ENCODE assay signal across 19 mouse cellular contexts in the genomic region with DNA sequence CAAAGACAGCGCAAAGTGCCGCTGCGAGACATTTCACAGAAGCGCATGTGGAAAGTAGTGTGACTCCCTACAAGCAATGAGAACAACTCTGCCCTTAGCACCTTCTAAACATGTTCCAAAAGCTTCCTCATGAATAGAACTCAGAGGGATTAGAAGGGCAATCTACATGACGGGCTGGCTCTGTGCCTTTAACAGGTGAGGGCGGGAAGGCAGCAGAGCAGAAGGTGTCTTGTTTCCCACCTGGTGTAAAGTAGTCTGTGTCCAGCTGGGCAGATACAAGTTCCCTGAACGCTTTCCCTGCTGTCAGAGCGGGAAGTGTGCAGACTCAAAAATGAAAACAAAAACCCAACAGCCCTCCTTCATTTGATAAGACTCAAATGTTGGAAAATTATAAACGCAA.
DNase-seq lines count a peak whose midpoint lies in the region; ATAC-seq and TF ChIP-seq lines count a peak whose summit lies in the region.
"Had no signal": no experiment of that assay in that cellular context is flagged by ENCODE, and none has a peak within 500 bp of the region (broad histone marks: within the 10 kb centered on the region; RNA-seq: fewer than 3 reads in every experiment).

No protein-coding gene starts in this region.

- peaks cover 71% of the 10 kb centered on the region for H3K36me3 ChIP-seq in G1E (replicated peaks)
- H3K36me3 ChIP-seq: embryonic facial prominence, embryonic 13.5 days; heart, embryonic 15.5 days; limb, embryonic 12.5 days had no signal

- H3K4me3 ChIP-seq in G1E (ENCODE audit: low read depth, low read length), result peak overlapping the region; percentile 15; the same call in 1 of the 2 replicates
- H3K4me3 ChIP-seq: embryonic facial prominence, embryonic 13.5 days; heart, embryonic 15.5 days; layer of hippocampus, adult 2 months; limb, embryonic 12.5 days had no signal

- no peak for TF ChIP-seq CTCF in G1E (IDR thresholded peaks at IDR 0.05; ENCODE audit: low read depth, low read length)

- no peaks in the 10 kb centered on the region for H3K27me3 ChIP-seq in G1E (ENCODE audit: insufficient read depth, low read length)
- H3K27me3 ChIP-seq: embryonic facial prominence, embryonic 13.5 days; heart, embryonic 15.5 days; limb, embryonic 12.5 days had no signal

- peak; percentile 13 for DNase-seq in cerebellum, adult 11 months
- DNase-seq in cerebellum, adult 8-10 months, result no peak
- no peak for DNase-seq in frontal cortex, postnatal 10 days (ENCODE audit: low spot score in 2 of 2)
- DNase-seq in G1E (ENCODE audit: low spot score) (no peak), MN1 (ENCODE audit: low spot score) (no peak)
- DNase-seq in cerebellum, postnatal 14 days, result peak; percentile 56 to 67
- DNase-seq: gastrocnemius, postnatal 36 days; heart, postnatal 36 days; kidney, adult 9 months; kidney, postnatal 14 days; lung, adult 2 months; lung, postnatal 14 days had no signal

- peak; percentile 44; the same call in 1 of the 2 replicates for ATAC-seq in frontal cortex, adult (ENCODE audit: low TSS enrichment)
- no peak for ATAC-seq in G1E (ENCODE audit: extremely low read depth, insufficient number of reproducible peaks, low FRiP score, poor library complexity, severe bottlenecking)
- ATAC-seq: hindbrain, embryonic 16.5 days; intestine, embryonic 16.5 days had no signal

- no peaks in the 10 kb centered on the region for H3K9me3 ChIP-seq in G1E (replicated peaks)
- H3K9me3 ChIP-seq: embryonic facial prominence, embryonic 13.5 days; heart, embryonic 15.5 days; limb, embryonic 12.5 days had no signal

- peaks cover 48% of the 10 kb centered on the region for H3K4me1 ChIP-seq in G1E (ENCODE audit: insufficient read depth, low read depth, low read length)
- H3K4me1 ChIP-seq: embryonic facial prominence, embryonic 13.5 days had no signal

Comparison
In these comparisons a context has a peak if more than half of its experiments do, and no peak if none do; other contexts are left out.
1. DNase-seq: peak in cerebellum, adult 11 months (single experiment) and cerebellum, postnatal 14 days (2 of 2); none in cerebellum, adult 8-10 months (single experiment), frontal cortex, postnatal 10 days (0 of 2), G1E (single experiment) and MN1 (single experiment).